Mouse (Mus musculus) retina, postnatal 1 day (tissue): ENCODE measurements around the gene Arfgef3.
A peak's percentile ranks its signal among the peaks of the same experiment; 100 is the strongest.

Source experiments
- DNase-seq: peaks from one replicate; pipeline ENCODE4 v3.0.0-alpha.2; 2012

The Arfgef3 gene

GRCm38 (mm10) chr10:18743286-18744142, at the start of gene Arfgef3:
Gene Arfgef3 (minus strand): TSS chr10:18743949.
- DNase-seq: peak; percentile 66

- DNase-seq: no peak
Measured at GRCm38 (mm10) chr10:18790063-18790462, 46.3 kb upstream of the Arfgef3 start.

- DNase-seq: no peak
Measured at GRCm38 (mm10) chr10:18788601-18789000, 44.9 kb upstream of the Arfgef3 start.

- no peak for DNase-seq
Measured at GRCm38 (mm10) chr10:18786693-18787092, 42.9 kb upstream of the Arfgef3 start, which contains the start of gene Gm4922. Gene Gm4922 (minus strand): TSS chr10:18786793.

GRCm38 (mm10) chr10:18777546-18777945, 33.8 kb upstream of the Arfgef3 start:
- peak; percentile 78 for DNase-seq

- no peak for DNase-seq
Measured at GRCm38 (mm10) chr10:18772537-18773179, 28.9 kb upstream of the Arfgef3 start.

- DNase-seq: peak; percentile 14
Measured at GRCm38 (mm10) chr10:18769909-18770308, 26.2 kb upstream of the Arfgef3 start.

GRCm38 (mm10) chr10:18760241-18760640, 16.5 kb upstream of the Arfgef3 start:
- DNase-seq: peak; percentile 71

- no peak for DNase-seq
Measured at GRCm38 (mm10) chr10:18750057-18750456, 6.3 kb upstream of the Arfgef3 start.

- DNase-seq: peak; percentile 17
Measured at GRCm38 (mm10) chr10:18742086-18742485, 1.7 kb downstream of the Arfgef3 start.

- DNase-seq: no peak
Measured at GRCm38 (mm10) chr10:18741024-18741423, 2.7 kb downstream of the Arfgef3 start.

- no peak for DNase-seq
Measured at GRCm38 (mm10) chr10:18728548-18728947, 15.2 kb downstream of the Arfgef3 start.

GRCm38 (mm10) chr10:18711436-18711835, 32.3 kb downstream of the Arfgef3 start:
- DNase-seq: no peak

GRCm38 (mm10) chr10:18710949-18711348, 32.8 kb downstream of the Arfgef3 start:
- DNase-seq: no peak

GRCm38 (mm10) chr10:18709836-18710235, 33.9 kb downstream of the Arfgef3 start:
- no peak for DNase-seq

GRCm38 (mm10) chr10:18708641-18709040, 35.1 kb downstream of the Arfgef3 start:
- no peak for DNase-seq

- no peak for DNase-seq
Measured at GRCm38 (mm10) chr10:18704393-18705120, 39.2 kb downstream of the Arfgef3 start.

GRCm38 (mm10) chr10:18701517-18701916, 42.2 kb downstream of the Arfgef3 start:
- peak; percentile 37 for DNase-seq

- DNase-seq: no peak
Measured at GRCm38 (mm10) chr10:18700117-18700516, 43.6 kb downstream of the Arfgef3 start.

- DNase-seq: no peak
Measured at GRCm38 (mm10) chr10:18699151-18699550, 44.6 kb downstream of the Arfgef3 start.

- DNase-seq: no peak
Measured at GRCm38 (mm10) chr10:18696461-18696860, 47.3 kb downstream of the Arfgef3 start.

GRCm38 (mm10) chr10:18688234-18688633, 55.5 kb downstream of the Arfgef3 start:
- peak; percentile 61 for DNase-seq

GRCm38 (mm10) chr10:18681385-18681954, 62.3 kb downstream of the Arfgef3 start:
- peak; percentile 19 for DNase-seq
